Comparison of ENCODE assay signal across 8 mouse cellular contexts in the genomic region with DNA sequence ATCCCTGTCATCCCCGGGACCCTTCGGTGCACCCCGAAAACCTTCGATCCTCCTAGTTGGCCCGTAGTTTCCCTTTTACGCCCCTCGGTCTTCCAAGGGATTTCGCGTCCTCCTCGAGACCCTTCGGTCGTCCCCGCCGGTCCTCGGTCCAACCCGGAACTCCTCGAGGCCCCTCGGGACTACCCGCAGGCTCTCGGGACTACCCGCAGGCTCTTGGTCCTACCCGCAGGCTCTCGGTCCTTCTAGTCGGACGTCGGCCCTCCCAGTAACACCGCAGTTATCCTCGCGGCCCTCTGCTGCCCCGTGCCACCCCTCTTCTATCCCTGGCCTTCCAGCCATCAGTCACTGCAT. TPM values are rescaled to one million over a fixed set of nuclear protein-coding genes. Genes with fewer than 3 reads are reported as not detected.
DNase-seq lines count a peak whose midpoint lies in the region; ATAC-seq and TF ChIP-seq lines count a peak whose summit lies in the region.

No protein-coding gene starts in this region.

- intact Hi-C loops in left cerebral cortex, postnatal 14 days (cut with DNase I) = no loop called here

- peak; percentile 37 for ATAC-seq in forebrain, embryonic 13.5 days
- ATAC-seq in intestine, embryonic 16.5 days = peak; percentile 53
- ATAC-seq in lung, embryonic 15.5 days (ENCODE audit: borderline replicate concordance, extremely low read depth, low FRiP score, low TSS enrichment) = no peak

- H3K27ac ChIP-seq in forebrain, embryonic 13.5 days = no peak overlapping the region
- H3K27ac ChIP-seq in intestine, embryonic 16.5 days (ENCODE audit: low read length) = no peak overlapping the region
- H3K27ac ChIP-seq in lung, embryonic 15.5 days = peak overlapping the region; percentile 17; the same call in 1 of the 2 replicates
- 0 out of 2 replicates have a peak overlapping the region, but pooled peaks have one; percentile 38 for H3K27ac ChIP-seq in olfactory bulb, adult 2 months (ENCODE audit: insufficient read depth, low read depth, low read length)

- H3K4me1 ChIP-seq in forebrain, embryonic 13.5 days = peaks cover 18% of the 10 kb centered on the region
- H3K4me1 ChIP-seq in intestine, embryonic 16.5 days (ENCODE audit: control insufficient read depth, insufficient read depth, low read length) = peaks cover 9% of the 10 kb centered on the region
- peaks cover 6% of the 10 kb centered on the region for H3K4me1 ChIP-seq in lung, embryonic 15.5 days
- H3K4me1 ChIP-seq in olfactory bulb, adult 2 months (ENCODE audit: control insufficient read depth, insufficient read depth, low read length) = peaks cover 20% of the 10 kb centered on the region

- H3K9ac ChIP-seq in forebrain, embryonic 13.5 days = peak overlapping the region; percentile 96
- H3K9ac ChIP-seq in intestine, embryonic 16.5 days (ENCODE audit: low read depth, low read length) = peak overlapping the region; percentile 94
- peak overlapping the region; percentile 98 for H3K9ac ChIP-seq in lung, embryonic 15.5 days

- 1% methylated on average over 30 of the region's 30 CpGs for WGBS in forebrain, embryonic 13.5 days
- WGBS in intestine, embryonic 16.5 days = under 1% methylated on average over 30 of the region's 30 CpGs
- WGBS in lung, embryonic 15.5 days = under 1% methylated on average over 30 of the region's 30 CpGs
- under 1% methylated on average over 30 of the region's 30 CpGs for WGBS in olfactory bulb, adult 2 months

- H3K36me3 ChIP-seq in forebrain, embryonic 13.5 days (ENCODE audit: poor library complexity, severe bottlenecking) = peaks cover 40% of the 10 kb centered on the region
- H3K36me3 ChIP-seq in intestine, embryonic 16.5 days (ENCODE audit: control insufficient read depth, insufficient read depth, low read length) = peaks cover 12% of the 10 kb centered on the region
- peaks cover 37% of the 10 kb centered on the region for H3K36me3 ChIP-seq in lung, embryonic 15.5 days

- H3K4me2 ChIP-seq in forebrain, embryonic 13.5 days = peak overlapping the region; percentile 96
- H3K4me2 ChIP-seq in intestine, embryonic 16.5 days (ENCODE audit: low read depth, low read length) = peak overlapping the region; percentile 96
- peak overlapping the region; percentile 93 for H3K4me2 ChIP-seq in lung, embryonic 15.5 days

- H3K9me3 ChIP-seq in forebrain, embryonic 13.5 days (replicated peaks) = no peaks in the 10 kb centered on the region
- H3K9me3 ChIP-seq in intestine, embryonic 16.5 days (ENCODE audit: control insufficient read depth, low read length) = no peaks in the 10 kb centered on the region
- no peaks in the 10 kb centered on the region for H3K9me3 ChIP-seq in lung, embryonic 15.5 days

- H3K4me3 ChIP-seq in forebrain, embryonic 13.5 days = peak overlapping the region; percentile 96
- H3K4me3 ChIP-seq in intestine, embryonic 16.5 days (ENCODE audit: low read length) = peak overlapping the region; percentile 88
- peak overlapping the region; percentile 80 for H3K4me3 ChIP-seq in lung, embryonic 15.5 days
- H3K4me3 ChIP-seq in olfactory bulb, adult 2 months (ENCODE audit: insufficient read depth, low read depth, low read length) = peak overlapping the region; percentile 87

- H3K27me3 ChIP-seq in forebrain, embryonic 13.5 days = no peaks in the 10 kb centered on the region
- no peaks in the 10 kb centered on the region for H3K27me3 ChIP-seq in intestine, embryonic 16.5 days (replicated peaks; ENCODE audit: control insufficient read depth, insufficient read depth, low read length)
- H3K27me3 ChIP-seq in lung, embryonic 15.5 days = no peaks in the 10 kb centered on the region

- no peak for TF ChIP-seq CTCF in olfactory bulb, adult 2 months (IDR thresholded peaks at IDR 0.05; ENCODE audit: insufficient read depth, low read depth, low read length)

- TF ChIP-seq POLR2A in olfactory bulb, adult 2 months (IDR thresholded peaks at IDR 0.05; ENCODE audit: insufficient read depth, low read depth, low read length) = no peak

- peak; percentile 16 to 26 for DNase-seq in left cerebral cortex, postnatal 14 days (ENCODE audit: low spot score in 2 of 2)
- DNase-seq in left cerebral cortex, adult 11 months (ENCODE audit: low spot score) = no peak
- peak; percentile 34 for DNase-seq in adrenal gland, postnatal 25 days
- no peak for DNase-seq in thymus, postnatal 25 days

RNA-seq across cellular contexts. Expression of a gene that starts 0.5 kb away (rescaled TPM):
- 100 to 1,000 TPM; 139 to 152 TPM for total RNA-seq in left cerebral cortex, postnatal 14 days (2021)
- 215 and 274 TPM in 2 replicates for total RNA-seq in adrenal gland, postnatal 25 days (2021)
- polyA plus RNA-seq in forebrain, embryonic 13.5 days (2015; fragmentation: Nextera tagmentation; extraction: Ambion mirVana) = 185 and 197 TPM in 2 replicates
- 130 and 141 TPM in 2 replicates for polyA plus RNA-seq in intestine, embryonic 16.5 days (2015; fragmentation: Nextera tagmentation; extraction: Ambion mirVana)
- 162 and 164 TPM in 2 replicates for polyA plus RNA-seq in lung, embryonic 15.5 days (2015; fragmentation: Nextera tagmentation; extraction: Ambion mirVana)
- polyA plus RNA-seq in olfactory bulb, adult 2 months (2012; ENCODE audit: insufficient read depth, insufficient read length, low replicate concordance, missing spikeins) = 224 TPM in 1 of 2 replicates, not detected in the other

RNA-seq across cellular contexts. Expression of a gene that starts 38.1 kb away (rescaled TPM):
- total RNA-seq in left cerebral cortex, postnatal 14 days (2021) = not detected
- total RNA-seq in adrenal gland, postnatal 25 days (2021) = 3.3 and 3.4 TPM in 2 replicates
- 0.57 and 0.87 TPM in 2 replicates for polyA plus RNA-seq in forebrain, embryonic 13.5 days (2015; fragmentation: Nextera tagmentation; extraction: Ambion mirVana)
- 3.9 and 4.7 TPM in 2 replicates for polyA plus RNA-seq in intestine, embryonic 16.5 days (2015; fragmentation: Nextera tagmentation; extraction: Ambion mirVana)
- polyA plus RNA-seq in lung, embryonic 15.5 days (2015; fragmentation: Nextera tagmentation; extraction: Ambion mirVana) = 3.0 and 4.0 TPM in 2 replicates
- not detected in 2 replicates for polyA plus RNA-seq in olfactory bulb, adult 2 months (2012; ENCODE audit: insufficient read depth, insufficient read length, low replicate concordance, missing spikeins)

Comparison
In these comparisons a context has a peak if more than half of its experiments do, and no peak if none do; other contexts are left out.
1. DNase-seq: peak in left cerebral cortex, postnatal 14 days (2 of 2) and adrenal gland, postnatal 25 days (single experiment); none in left cerebral cortex, adult 11 months (single experiment) and thymus, postnatal 25 days (single experiment).
2. H3K27ac ChIP-seq: peak in lung, embryonic 15.5 days (single experiment) and olfactory bulb, adult 2 months (single experiment); none in forebrain, embryonic 13.5 days (single experiment) and intestine, embryonic 16.5 days (single experiment).
3. Peak in every context shown above with its lines, with median percentiles within 50 percentile points of each other: H3K4me2 ChIP-seq, H3K4me3 ChIP-seq and H3K9ac ChIP-seq.